Mouse (Mus musculus) CH12.LX (cell line): ENCODE data around the gene E130114P18Rik. TPM values are rescaled to one million over a fixed set of nuclear protein-coding genes. Genes with fewer than 3 reads are reported as not detected.

Experiments used
- DNase-seq: peaks from one replicate; pipeline ENCODE4 v3.0.0-alpha.2; 2013; ENCODE audit errors: extremely low read depth
- H3K27ac ChIP-seq: 2 replicates; pipeline ENCODE4 v1.5.1; 2012; ENCODE audit warnings: low read depth, mild to moderate bottlenecking, control low read depth, moderate library complexity; ENCODE audit not compliant: insufficient read depth
- H3K27me3 ChIP-seq: replicated peaks from 2 replicates; pipeline ENCODE3; 2012; ENCODE audit warnings: inconsistent platforms
- H3K36me3 ChIP-seq, 2 experiments: replicated peaks in 1 of 2; 2 replicates each; pipeline versions ENCODE3 to v1.6.1; 2012; ENCODE audit warnings: inconsistent platforms in 1 of 2, low read length in 1 of 2, mild to moderate bottlenecking in 1 of 2, mixed read lengths in 1 of 2, moderate library complexity in 1 of 2; ENCODE audit not compliant: control insufficient read depth in 1 of 2, insufficient read depth in 1 of 2
- H3K4me1 ChIP-seq, 2 experiments: 2 replicates each; pipeline ENCODE4 v1.6.1; 2012; ENCODE audit warnings: inconsistent platforms in 1 of 2, moderate library complexity in 1 of 2; ENCODE audit not compliant: insufficient read depth in 2 of 2, control insufficient read depth in 1 of 2
- H3K4me2 ChIP-seq: 2 replicates; pipeline ENCODE4 v1.6.1; 2012; ENCODE audit warnings: low read depth, mild to moderate bottlenecking, control low read depth; ENCODE audit not compliant: poor library complexity, insufficient read depth, severe bottlenecking
- H3K4me3 ChIP-seq, 3 experiments: fragments of 150-350 bp in 1 of 3; sonication (generic) in 1 of 3; replicated peaks in 1 of 3; 2 replicates each; pipeline versions ENCODE3 to v1.5.1; 2011 to 2012; ENCODE audit warnings: low read depth in 2 of 3, low read length in 2 of 3, mild to moderate bottlenecking in 2 of 3, moderate library complexity in 2 of 3, control low read depth in 1 of 3, improper control_type of control experiment in 1 of 3, inconsistent platforms in 1 of 3, mixed read lengths in 1 of 3; ENCODE audit not compliant: poor library complexity in 1 of 3
- H3K79me2 ChIP-seq: replicated peaks from 2 replicates; pipeline ENCODE4 v1.6.1; 2012; ENCODE audit warnings: mild to moderate bottlenecking, moderate library complexity; ENCODE audit not compliant: control insufficient read depth, poor library complexity, insufficient read depth, severe bottlenecking; ENCODE audit errors: extremely low read depth
- H3K9ac ChIP-seq: 2 replicates; pipeline ENCODE4 v1.6.1; 2012; ENCODE audit warnings: low read depth, mild to moderate bottlenecking, control low read depth, moderate library complexity; ENCODE audit not compliant: insufficient read depth
- H3K9me3 ChIP-seq: replicated peaks from 2 replicates; pipeline ENCODE3; 2012; ENCODE audit warnings: low read length, inconsistent platforms, mixed read lengths
- BHLHE40 ChIP-seq: IDR thresholded peaks from 2 replicates; pipeline ENCODE4 v1.6.1; 2011; ENCODE audit warnings: mild to moderate bottlenecking, low read depth, low read length, improper control_type of control experiment
- CHD1 ChIP-seq: IDR thresholded peaks from 2 replicates; pipeline ENCODE4 v1.6.1; 2012; ENCODE audit warnings: low read depth, low read length, improper control_type of control experiment, inconsistent platforms
- CHD2 ChIP-seq: IDR thresholded peaks from 2 replicates; pipeline ENCODE4 v1.6.1; 2011; ENCODE audit warnings: low read length, improper control_type of control experiment
- CTCF ChIP-seq, 2 experiments: IDR thresholded peaks in 1 of 2; conservative IDR thresholded peaks in 1 of 2; 2 replicates each; pipeline ENCODE4 v1.5.1; 2011 to 2012; ENCODE audit warnings: low read depth in 2 of 2, low read length in 2 of 2, improper control_type of control experiment in 1 of 2, inconsistent platforms in 1 of 2, mild to moderate bottlenecking in 1 of 2, moderate library complexity in 1 of 2
- ELF1 ChIP-seq: IDR thresholded peaks from 2 replicates; pipeline ENCODE4 v1.6.1; 2014; ENCODE audit warnings: low read depth, mild to moderate bottlenecking, inconsistent platforms, low read length, improper control_type of control experiment
- JUN ChIP-seq: IDR thresholded peaks from 2 replicates; pipeline ENCODE4 v1.6.1; 2011; ENCODE audit warnings: low read depth, mild to moderate bottlenecking, low read length, improper control_type of control experiment, moderate library complexity; ENCODE audit not compliant: insufficient read depth
- MAFK ChIP-seq: IDR thresholded peaks from 2 replicates; pipeline ENCODE4 v1.6.1; 2011; ENCODE audit warnings: low read length, improper control_type of control experiment; ENCODE audit not compliant: insufficient replicate concordance
- MEF2A ChIP-seq: IDR thresholded peaks from 2 replicates; pipeline ENCODE4 v1.6.1; 2014; ENCODE audit warnings: low read depth, mild to moderate bottlenecking, inconsistent platforms, low read length, improper control_type of control experiment, borderline replicate concordance
- MYC ChIP-seq: IDR thresholded peaks from 2 replicates; pipeline ENCODE4 v1.6.1; 2011; ENCODE audit warnings: low read depth, mild to moderate bottlenecking, improper control_type of control experiment, low read length
- PAX5 ChIP-seq: IDR thresholded peaks from 2 replicates; pipeline ENCODE4 v1.6.1; 2012; ENCODE audit warnings: low read length, inconsistent platforms, mixed read lengths
- POLR2A ChIP-seq: IDR thresholded peaks from 2 replicates; pipeline ENCODE4 v1.6.1; 2011; ENCODE audit warnings: low read depth, mild to moderate bottlenecking, improper control_type of control experiment, low read length
- POLR2AphosphoS2 ChIP-seq: IDR thresholded peaks from 2 replicates; pipeline ENCODE4 v1.6.1; 2011; ENCODE audit warnings: low read depth, low read length, improper control_type of control experiment
- SMC3 ChIP-seq: IDR thresholded peaks from 2 replicates; pipeline ENCODE4 v1.6.1; 2011; ENCODE audit warnings: low read depth, low read length, improper control_type of control experiment
- TCF12 ChIP-seq: IDR thresholded peaks from 2 replicates; pipeline ENCODE4 v1.6.1; 2014; ENCODE audit warnings: low read depth, mild to moderate bottlenecking, inconsistent platforms, low read length, improper control_type of control experiment
- USF1 ChIP-seq: IDR thresholded peaks from 2 replicates; pipeline ENCODE4 v1.6.1; 2014; ENCODE audit warnings: low read depth, mild to moderate bottlenecking, inconsistent platforms, low read length, improper control_type of control experiment
- ZC3H11A ChIP-seq: IDR thresholded peaks from 2 replicates; pipeline ENCODE4 v1.6.1; 2012; ENCODE audit warnings: low read depth, mild to moderate bottlenecking, inconsistent platforms, low read length, improper control_type of control experiment
- ZKSCAN1 ChIP-seq: IDR thresholded peaks from 2 replicates; pipeline ENCODE4 v1.6.1; 2012; ENCODE audit warnings: low read depth, inconsistent platforms, low read length, improper control_type of control experiment, borderline replicate concordance
- ZNF384 ChIP-seq: IDR thresholded peaks from 2 replicates; pipeline ENCODE4 v1.6.1; 2012; ENCODE audit warnings: low read depth, low read length, improper control_type of control experiment, inconsistent platforms
- dilution Hi-C: fragments of 300-500 bp; cut with MboI; formaldehyde crosslinking; loops from 2 replicates; pipeline ENCODE4 v1.14.3; 2020; ENCODE audit warnings: low sequenced_read_pairs; ENCODE audit not compliant: extremely low pct_unique_long_range_greater_than_20kb, extremely low pct_ligation_motif_present
- in situ Hi-C: fragments of 300-500 bp; cut with MboI; formaldehyde crosslinking; loops from 3 replicates; pipeline ENCODE4 v1.14.3; 2019; ENCODE audit warnings: low sequenced_read_pairs, low pct_ligation_motif_present, low pct_unique_long_range_greater_than_20kb, mixed read lengths
- polyA plus RNA-seq: library from polyadenylated mRNA; unstranded; fragments of >175 nt; gene quantifications from 2 replicates; pipeline ENCODE4 v1.2.1, GENCODE M21; 2012; ENCODE audit warnings: low read depth; ENCODE audit not compliant: insufficient read length
- total RNA-seq, 2 experiments: library from RNA; depleted of rRNA; stranded (reverse); fragments of 300-350 nt in 1 of 2; fragments of >200 nt in 1 of 2; gene quantifications; 2 replicates each; pipeline ENCODE4 v1.2.3; 2012 to 2014

E130114P18Rik gene
- total and polyA plus RNA-seq, 3 experiments = not detected

- no peak overlapping the region for H3K27ac ChIP-seq
- H3K4me3 ChIP-seq = no peak overlapping the region
- peaks cover 57% of the 10 kb centered on the region for H3K9me3 ChIP-seq
- dilution Hi-C loops (no loop called here), in situ Hi-C loops (no loop called here)
- H3K27me3 ChIP-seq = no peaks in the 10 kb centered on the region
- H3K4me1 ChIP-seq = no peaks in the 10 kb centered on the region
- no peak overlapping the region for H3K4me2 ChIP-seq
- H3K79me2 ChIP-seq = no peaks in the 10 kb centered on the region
- no peaks in the 10 kb centered on the region for H3K36me3 ChIP-seq
- TF ChIP-seq PAX5 = no peak
- TF ChIP-seq CTCF (conservative IDR thresholded peaks at IDR 0.05 in 1 of 2, IDR thresholded peaks at IDR 0.05 in 1 of 2; ENCODE audit: low read depth in 2 of 2, low read length in 2 of 2) = no peak
- no peak for TF ChIP-seq MEF2A
- TF ChIP-seq SMC3 = no peak
- H3K9ac ChIP-seq = no peak overlapping the region
- no peak for DNase-seq
Measured at GRCm38 (mm10) chr4:97818498-97818897, 40.6 kb upstream of the E130114P18Rik start.

DNA sequence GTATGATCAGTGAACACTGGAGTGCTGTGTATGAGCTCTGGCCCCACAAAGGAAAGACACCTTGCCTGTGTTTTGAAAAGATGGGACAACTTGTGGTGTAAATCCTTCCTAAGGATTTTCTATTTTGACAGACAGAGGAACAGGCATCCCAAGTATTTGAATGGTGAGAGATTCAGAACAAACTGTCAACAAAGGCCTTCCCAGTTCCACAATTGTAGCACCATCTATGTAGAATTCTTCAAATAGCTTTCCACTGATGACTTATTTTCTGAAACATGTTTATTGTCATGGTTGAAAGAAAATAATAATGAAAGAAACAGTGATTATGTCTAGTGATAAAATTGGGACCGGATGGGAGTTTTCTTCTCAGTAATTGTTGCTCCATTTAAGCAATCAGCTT is 39.9 kb upstream of the E130114P18Rik start:
- dilution Hi-C loops = no loop called here

DNA sequence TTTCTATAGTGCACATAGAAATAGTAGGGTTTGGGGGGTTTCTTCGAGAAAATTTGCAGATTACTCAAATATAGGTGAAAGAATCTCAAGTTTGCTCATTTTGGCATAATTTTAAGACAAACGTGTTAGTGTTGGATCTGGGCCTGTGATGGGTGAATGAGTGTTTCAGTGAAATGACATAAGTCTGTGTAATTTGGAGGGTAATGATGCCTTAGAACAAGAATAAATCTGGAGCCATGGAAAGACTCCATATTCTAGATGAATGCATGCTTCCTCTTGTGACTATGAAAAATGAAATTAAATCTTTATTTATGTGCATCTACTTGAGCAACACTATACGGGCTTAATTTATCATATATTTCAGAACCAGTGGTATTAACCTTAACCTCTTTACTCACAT is 38.9 kb upstream of the E130114P18Rik start:
- Histone ChIP-seq H3K27ac (no peak overlapping the region), H3K4me2 (no peak overlapping the region), H3K9ac (no peak overlapping the region), H3K4me3 (no peak overlapping the region), H3K27me3 (no peaks in the 10 kb centered on the region), H3K36me3 (no peaks in the 10 kb centered on the region), H3K79me2 (no peaks in the 10 kb centered on the region), H3K4me1 (no peaks in the 10 kb centered on the region), H3K9me3 (peaks cover 58% of the 10 kb centered on the region)
- dilution Hi-C loops = no loop called here
- in situ Hi-C loops = no loop called here
- no peak for TF ChIP-seq MAFK
- no peak for TF ChIP-seq POLR2AphosphoS2
- TF ChIP-seq CHD1 = no peak
- no peak for TF ChIP-seq ELF1
- TF ChIP-seq CHD2 = no peak
- no peak for TF ChIP-seq ZKSCAN1
- TF ChIP-seq ZC3H11A = no peak
- no peak for TF ChIP-seq MEF2A
- no peak for TF ChIP-seq ZNF384
- no peak for TF ChIP-seq JUN
- TF ChIP-seq USF1 = no peak
- no peak for TF ChIP-seq BHLHE40
- DNase-seq = no peak

More for the DNA sequence above, 39.9 kb upstream of the E130114P18Rik start:
- Histone ChIP-seq H3K79me2 (no peaks in the 10 kb centered on the region), H3K36me3 (no peaks in the 10 kb centered on the region), H3K9ac (no peak overlapping the region), H3K4me2 (no peak overlapping the region), H3K27ac (no peak overlapping the region), H3K4me1 (no peaks in the 10 kb centered on the region), H3K27me3 (no peaks in the 10 kb centered on the region), H3K9me3 (peaks cover 55% of the 10 kb centered on the region), H3K4me3 (no peak overlapping the region)
- TF ChIP-seq POLR2A (no peak), MYC (no peak), TCF12 (no peak)
- no peak for DNase-seq
- in situ Hi-C loops = no loop called here
